Mouse (Mus musculus): Measurements from ENCODE around the gene Gm16253.

GRCm38 (mm10) chr3:96557694-96558093, 19.1 kb upstream of the Gm16253 start, which contains the start of gene Txnip:
- TF ChIP-seq CTCF (conservative IDR thresholded peaks at IDR 0.05; ENCODE audit: low read length) (no peak), POU5F1 (IDR thresholded peaks at IDR 0.05; ENCODE audit: borderline replicate concordance, low read length) (no peak), NANOG (IDR thresholded peaks at IDR 0.05; ENCODE audit: borderline replicate concordance, low read length) (no peak)
